Mouse (Mus musculus): ENCODE measurements around the gene Qk.

DNA sequence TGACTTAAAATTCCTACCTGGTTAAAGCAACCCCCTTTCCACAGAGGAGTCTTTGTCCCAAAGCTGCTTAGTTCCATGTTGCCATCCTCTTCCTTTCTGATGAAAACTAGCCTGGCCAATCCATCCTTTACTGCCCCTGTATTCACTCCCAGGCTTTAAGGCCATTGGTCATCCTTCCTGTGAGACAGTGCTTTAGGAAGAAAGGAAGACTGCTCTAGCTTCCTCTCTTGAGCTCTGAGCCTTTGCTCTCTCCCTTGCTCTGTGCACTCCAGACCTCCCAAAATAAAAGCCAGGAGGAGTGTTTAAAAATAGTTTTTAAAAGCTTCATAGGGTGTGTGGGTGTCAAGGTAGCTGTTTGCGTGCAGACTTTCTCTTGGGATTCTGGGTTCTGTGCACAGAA is 14.8 kb upstream of the Qk start:
- TF ChIP-seq CTCF (IDR thresholded peaks at IDR 0.05; ENCODE audit: low read depth, low read length) (no peak), POLR2A (IDR thresholded peaks at IDR 0.05; ENCODE audit: extremely low read depth, insufficient read depth, low read length) (no peak)

All from liver, adult 2 months (tissue).